Mouse (Mus musculus) MEL-GATA-1-ER (cell line): Measurements from ENCODE around the gene Etv2.
A peak's percentile ranks its signal among the peaks of the same experiment; 100 is the strongest.

Experiments used
- DNase-seq: peaks from one replicate; pipeline ENCODE4 v3.0.0-alpha.2; 2012; ENCODE audit warnings: low read depth; ENCODE audit errors: extremely low read depth

The Etv2 gene

DNA sequence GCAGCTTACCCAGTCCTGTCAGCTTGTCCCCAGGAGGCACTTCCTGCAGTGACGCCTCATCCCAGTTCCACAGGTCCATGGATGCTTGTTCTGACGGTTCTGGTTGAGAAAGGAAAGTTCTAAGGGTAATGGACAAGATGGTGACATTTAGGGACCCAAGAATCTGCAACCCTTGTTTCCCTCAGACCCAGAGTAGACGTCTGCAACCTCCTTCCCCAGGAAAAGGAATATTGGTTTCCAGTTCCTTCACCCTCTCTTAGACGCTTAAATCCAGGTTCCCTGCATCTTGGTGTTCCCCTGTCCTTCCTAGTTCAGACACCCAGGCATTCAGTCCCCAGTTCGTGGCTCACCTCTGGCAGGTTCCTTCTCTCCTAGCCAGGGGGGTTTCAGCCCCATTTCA is at the start of gene Etv2:
TSS of gene Etv2 (minus strand) at position 101 of the 400 bp plus-strand sequence.
- DNase-seq: no peak

DNA sequence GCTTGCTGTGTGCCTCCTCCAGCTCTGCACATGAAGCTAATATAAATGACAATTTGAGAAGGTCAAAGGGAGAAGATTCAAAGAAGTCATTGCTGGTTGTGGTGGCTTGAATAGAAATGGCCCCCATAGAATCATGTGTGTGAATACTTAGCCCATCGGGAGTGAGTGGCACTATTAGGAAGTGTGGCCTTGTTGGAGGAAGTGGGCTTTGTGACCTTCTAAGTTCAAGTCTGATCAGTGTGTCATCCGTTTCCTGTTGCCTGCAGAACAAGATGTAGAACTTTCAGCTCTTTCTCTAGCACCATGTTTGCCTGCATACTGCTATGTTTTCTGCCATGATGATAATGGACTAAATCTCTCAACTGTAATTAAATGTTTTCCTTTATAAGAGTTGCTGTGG is 47.8 kb upstream of the Etv2 start:
- no peak for DNase-seq

GRCm38 (mm10) chr7:30681897-30682296 is 46.2 kb upstream of the Etv2 start:
- DNase-seq: no peak

GRCm38 (mm10) chr7:30678263-30678975 is 42.8 kb upstream of the Etv2 start:
- peak; percentile 9 for DNase-seq

DNA sequence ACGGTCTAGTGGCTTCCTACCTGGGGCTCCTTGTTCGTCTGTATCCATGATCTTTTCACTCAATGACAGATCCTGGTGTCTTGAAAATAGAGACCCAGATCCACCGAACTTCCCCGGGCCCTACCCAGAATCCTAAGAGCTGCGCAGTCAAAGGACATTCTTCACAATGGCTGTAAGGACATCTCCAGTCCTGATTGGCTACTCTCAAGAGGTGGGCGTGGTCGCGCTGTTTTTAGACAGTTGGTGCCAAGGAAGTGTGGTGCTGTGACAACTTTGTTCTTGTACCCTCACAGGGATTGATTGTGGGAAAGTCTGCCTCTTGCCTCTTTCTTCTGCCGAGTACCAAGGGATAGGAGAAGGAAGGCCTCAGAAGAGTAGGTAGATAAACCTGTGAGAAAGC is 35.8 kb upstream of the Etv2 start, which contains the start of gene Pmis2:
TSS of gene Pmis2 (minus strand) at position 126 of the 400 bp plus-strand sequence.
- DNase-seq: no peak

DNA sequence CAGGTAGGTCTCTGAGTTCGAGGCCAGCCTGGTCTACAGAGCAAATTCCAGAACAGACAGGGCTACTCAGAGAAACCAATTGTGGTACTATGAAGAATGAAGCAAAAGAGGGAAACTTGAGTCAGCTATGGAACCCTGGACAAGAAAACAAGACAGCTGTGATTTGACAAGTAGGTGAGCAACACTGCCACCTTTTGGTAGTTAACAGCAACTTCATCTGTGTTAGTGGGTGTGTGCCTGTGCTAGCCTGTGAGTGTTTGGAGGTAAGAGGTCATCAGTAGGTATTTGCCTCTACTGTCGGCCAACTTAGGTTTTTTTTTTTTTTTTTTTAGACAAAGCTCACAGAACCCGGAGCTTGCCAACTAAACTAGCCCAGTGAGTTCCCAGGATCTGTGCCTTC is 33.6 kb upstream of the Etv2 start:
- peak; percentile 46 for DNase-seq

GRCm38 (mm10) chr7:30665321-30665720 is 29.7 kb upstream of the Etv2 start:
- DNase-seq: no peak

DNA sequence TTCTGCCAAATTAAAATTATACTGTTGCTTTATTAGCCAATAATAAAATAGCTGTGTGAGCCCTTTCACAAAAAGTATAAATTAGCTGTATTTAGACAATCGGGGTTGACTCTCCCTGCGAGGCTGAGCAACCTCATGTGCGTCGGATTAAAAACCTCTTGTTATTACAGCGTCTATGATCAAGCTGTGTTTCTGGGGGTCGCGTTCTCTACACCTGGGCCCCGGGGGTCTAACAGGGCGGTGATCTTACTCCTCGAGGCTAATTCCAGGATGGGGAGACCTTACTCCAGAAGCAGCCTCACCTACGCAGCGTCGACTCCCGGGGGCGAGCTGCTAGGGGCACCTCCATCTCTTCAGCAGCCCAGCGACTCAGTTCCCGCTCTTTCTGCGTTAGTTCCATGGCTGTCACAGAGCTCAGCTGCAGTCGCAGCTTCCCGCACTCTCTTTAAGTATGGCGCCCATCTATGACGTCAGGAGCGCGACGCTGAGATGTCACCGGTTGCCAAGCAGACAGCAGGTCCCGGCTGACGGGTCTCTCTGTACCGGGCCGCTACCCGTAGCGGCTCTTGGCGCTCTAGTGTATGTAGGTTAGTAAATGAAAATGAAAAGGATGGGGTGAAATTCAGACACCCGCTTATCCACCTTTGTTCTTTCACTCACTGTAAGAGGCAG is 29.0 kb upstream of the Etv2 start, which contains the start of gene Haus5:
TSS of gene Haus5 (minus strand) at position 466 of the 672 bp plus-strand sequence.
- peak; percentile 88 for DNase-seq

DNA sequence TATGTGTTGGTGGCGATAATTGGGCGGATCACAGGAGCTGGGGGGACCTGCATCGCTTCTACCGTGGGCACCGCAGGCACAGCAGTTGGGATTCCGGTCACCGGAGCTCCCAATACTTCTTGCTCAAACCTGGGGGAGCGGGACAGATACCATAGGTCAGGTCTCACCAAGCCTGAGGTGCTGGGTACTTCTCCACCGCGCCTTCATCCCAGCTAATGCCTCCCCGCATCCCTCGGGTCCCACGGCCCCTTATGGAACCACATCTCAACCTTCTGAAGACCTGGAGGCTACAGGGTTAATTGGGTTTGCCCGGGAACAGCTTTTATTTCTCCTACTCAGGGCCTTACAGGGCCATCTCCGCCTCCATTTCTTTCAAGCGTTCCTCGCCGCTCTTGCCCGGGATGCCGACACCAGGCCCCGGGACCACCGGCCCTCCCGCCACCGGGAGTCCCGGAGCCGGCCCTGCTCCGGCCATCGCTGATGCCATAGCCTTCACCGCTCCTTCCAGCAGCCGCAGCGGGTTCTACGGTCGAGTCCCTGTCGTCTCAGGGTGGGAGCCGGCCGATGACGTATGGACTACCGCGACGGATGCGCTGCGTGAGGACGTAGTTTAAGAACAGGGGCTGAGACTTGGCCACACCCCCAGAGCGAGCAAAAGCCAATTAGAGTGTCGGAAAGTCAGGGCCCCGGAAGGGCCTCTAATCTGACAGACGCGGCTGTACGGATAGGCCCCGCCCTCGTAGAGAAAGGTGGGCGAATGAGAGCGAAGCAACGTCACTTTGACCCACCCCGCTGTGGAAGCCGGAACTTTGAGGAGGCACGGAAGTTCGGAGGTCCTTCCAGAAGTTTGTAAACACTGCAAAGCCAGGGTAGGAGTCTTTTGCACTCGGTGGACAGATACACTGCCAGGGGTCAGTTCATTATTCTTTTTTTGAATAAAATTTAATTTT is 14.2 kb upstream of the Etv2 start, which contains the start of gene Rbm42:
TSS of gene Rbm42 (minus strand) at position 727 of the 950 bp plus-strand sequence.
- peak; percentile 98 for DNase-seq

DNA sequence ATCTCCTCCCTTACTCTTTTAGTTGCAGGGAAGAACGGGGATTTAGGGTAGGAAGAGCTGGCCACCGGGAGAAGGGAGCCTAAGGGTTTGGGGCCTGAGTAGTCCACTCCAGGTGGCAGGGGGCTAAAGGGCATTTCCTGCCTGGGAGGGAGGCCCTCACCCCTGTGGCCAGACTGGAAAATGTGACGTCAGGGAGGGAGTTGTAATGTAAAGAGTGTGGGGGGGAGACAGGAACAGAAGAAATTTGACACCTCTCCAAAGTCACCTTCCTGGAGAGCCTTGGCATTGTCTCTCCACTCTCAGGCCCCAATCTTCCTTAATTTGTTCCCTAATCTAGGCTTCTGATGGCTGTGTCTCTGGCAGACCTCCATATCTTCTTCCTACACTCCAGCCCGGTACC is 3.4 kb upstream of the Etv2 start:
- no peak for DNase-seq

GRCm38 (mm10) chr7:30636395-30636794 is 743 bp upstream of the Etv2 start:
- DNase-seq: no peak

GRCm38 (mm10) chr7:30634621-30635020 is 1.0 kb downstream of the Etv2 start:
- peak; percentile 45 for DNase-seq

DNA sequence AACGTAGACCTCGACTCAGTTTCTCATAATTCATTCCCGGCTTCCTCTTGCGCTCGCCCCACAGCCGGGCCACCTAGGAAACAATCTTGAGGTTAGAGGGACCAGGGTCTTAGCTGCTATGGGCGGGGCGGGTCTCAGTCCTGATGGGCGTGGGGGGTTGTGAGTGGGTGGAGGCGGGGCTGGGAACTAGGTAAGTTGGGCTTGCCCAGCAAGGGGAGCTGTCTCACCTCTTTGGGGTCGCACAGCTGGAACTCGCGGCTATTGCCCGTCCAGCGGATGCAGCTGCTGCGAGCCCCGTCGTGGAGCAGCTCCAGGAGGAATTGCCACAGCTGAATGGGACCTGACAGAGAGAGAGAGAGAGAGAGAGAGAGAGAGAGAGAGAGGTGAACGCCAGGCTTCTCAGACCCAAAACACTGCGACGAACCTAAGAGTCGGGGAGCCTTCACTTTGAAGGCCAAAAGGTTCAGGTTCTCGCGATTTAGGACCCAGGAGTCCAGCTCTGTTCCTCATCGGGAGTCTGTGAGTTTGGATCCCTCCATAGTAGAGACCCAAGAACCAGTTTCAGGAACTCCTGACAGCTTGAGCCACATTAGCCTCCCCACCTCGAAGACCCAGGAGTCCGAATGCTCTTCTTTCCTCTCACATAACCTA is 1.8 kb downstream of the Etv2 start:
- DNase-seq: no peak

GRCm38 (mm10) chr7:30629013-30629412 is 6.6 kb downstream of the Etv2 start:
- no peak for DNase-seq

DNA sequence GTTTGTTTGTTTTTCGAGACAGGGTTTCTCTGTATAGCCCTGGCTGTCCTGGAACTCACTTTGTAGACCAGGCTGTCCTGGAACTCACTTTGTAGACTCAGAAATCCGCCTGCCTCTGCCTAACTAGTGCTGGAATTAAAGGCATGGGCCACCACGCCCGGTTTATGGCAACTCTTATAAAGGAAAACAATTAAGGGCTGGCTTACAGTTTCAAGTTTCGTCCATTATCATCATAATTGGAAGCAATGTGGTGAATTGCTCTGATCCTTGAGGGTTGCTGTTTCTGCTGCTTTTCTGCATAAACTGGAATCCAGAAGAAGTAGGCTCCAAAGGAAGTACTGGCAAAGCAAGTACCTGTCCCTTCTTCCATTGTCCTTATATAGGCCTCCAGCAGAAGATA is 9.0 kb downstream of the Etv2 start:
- no peak for DNase-seq

- DNase-seq: peak; percentile 85
Observed at GRCm38 (mm10) chr7:30625530-30626384, 9.9 kb downstream of the Etv2 start, which contains the start of gene Cox6b1. Cox6b1 (minus strand) TSS chr7:30626151.

DNA sequence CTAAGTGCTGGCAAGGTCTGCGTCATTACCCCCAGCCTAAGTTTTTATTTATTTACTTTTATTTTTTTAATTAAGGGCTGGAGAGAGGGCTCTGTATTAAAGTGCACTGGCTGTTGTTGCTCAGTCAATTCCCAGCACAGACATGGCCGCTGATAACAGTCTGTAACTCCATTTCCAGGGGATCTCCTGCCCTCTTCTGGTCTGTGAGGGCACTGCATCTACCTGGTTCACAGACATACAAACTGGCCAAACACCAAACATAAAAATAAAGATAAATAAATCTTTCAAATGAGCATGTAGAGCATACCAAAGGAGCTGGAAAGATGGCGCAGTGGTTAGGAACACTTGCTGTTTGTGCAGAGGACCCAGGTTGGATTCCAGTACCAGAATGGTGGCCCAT is 16.4 kb downstream of the Etv2 start:
- DNase-seq: no peak

DNA sequence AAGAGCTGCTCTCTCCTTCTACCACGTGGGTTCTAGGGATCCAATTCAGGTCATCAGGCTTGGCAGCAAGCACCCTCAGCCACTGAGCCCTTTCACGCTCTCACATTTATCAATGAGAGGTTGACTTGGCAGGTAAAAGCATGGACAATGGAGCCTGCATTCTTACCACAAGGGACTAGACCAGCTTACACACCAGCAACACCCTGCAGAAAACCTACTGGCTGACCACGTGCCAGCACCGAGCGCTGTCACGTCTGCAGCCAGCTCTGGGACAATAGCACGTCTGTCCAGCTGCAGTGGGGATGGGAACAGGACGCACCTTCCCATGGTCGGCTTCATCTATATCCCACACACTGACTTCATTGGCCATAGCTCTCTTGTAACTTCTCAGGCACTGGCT is 17.0 kb downstream of the Etv2 start:
- no peak for DNase-seq

DNA sequence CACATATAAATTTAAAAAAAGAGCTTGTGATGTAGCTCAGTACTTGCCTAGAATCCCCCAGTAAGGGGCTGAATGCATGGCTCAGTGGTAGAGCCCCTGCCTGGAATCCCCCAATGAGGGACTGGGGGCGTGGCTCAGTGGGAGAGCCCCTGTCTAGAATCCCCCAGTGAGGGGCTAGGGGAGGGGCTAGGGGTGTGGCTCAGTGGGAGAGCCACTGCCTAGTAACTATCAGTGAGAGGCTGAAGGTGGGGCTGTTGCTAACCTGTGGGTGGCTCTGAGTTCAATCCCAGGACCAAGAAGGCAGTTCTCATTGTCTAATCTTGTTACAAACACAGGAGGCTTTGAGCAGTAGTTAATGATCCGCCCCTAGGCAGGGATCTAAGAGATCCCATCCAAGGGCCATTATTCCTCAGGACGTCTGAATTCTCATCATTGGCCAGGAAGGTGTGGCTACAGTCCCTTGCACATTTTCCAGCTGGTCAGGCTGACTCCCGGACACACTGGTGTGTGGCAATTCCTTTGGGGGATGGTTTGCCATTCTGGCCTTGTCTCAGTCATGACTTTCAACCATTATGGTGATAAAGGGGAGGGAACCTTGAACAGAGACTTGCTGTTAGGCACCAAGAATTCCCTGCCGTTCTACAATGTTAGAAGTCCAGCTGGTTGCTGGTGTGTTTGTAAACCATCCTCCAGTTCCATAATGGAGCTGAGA is 20.4 kb downstream of the Etv2 start:
- no peak for DNase-seq
